Mouse (Mus musculus): ENCODE data around the gene H2-M5. TPM values are rescaled to one million over a fixed set of nuclear protein-coding genes. Genes with fewer than 3 reads are reported as not detected.
"Not testable (repeated sequence)": the region's sequence is repeated elsewhere in the genome, so short reads cannot be mapped to it uniquely, and the experiment has no call there.

The H2-M5 gene
- polyA plus RNA-seq, 1 experiment from 2014 or later = 0.08 TPM

DNA sequence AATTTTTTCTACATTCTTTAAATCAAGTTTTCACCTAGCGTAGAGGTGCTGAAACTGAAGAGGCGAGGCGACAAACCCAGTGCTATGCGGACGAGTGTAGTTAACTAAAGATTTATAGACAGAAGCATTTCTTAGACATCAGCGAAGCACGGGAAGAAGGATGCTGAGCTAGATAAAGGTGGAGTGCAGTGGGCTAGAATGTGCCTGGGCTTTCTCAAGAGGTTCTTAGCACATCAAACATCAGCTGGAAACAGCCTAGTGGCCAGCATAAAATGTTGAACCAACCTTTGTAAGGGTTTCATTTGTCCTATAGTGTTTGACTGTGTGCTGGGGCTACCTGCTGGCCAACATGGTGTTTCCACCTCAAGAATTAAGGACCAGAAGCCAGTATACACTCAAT is 11.5 kb upstream of the H2-M5 start, which contains the start of gene Zfp57:
TSS of gene Zfp57 (plus strand) at position 301 of the 400 bp plus-strand sequence.
- Histone ChIP-seq H3K9ac (ENCODE audit: low read depth, low read length) (no peak within 1 kb of the TSS), H3K27me3 (replicated peaks; ENCODE audit: control insufficient read depth, insufficient read depth, low read length) (peaks cover 9% of the 10 kb centered on the region), H3K9me3 (ENCODE audit: control insufficient read depth, low read length) (no peaks in the 10 kb centered on the region), H3K4me2 (no peak within 1 kb of the TSS), H3K36me3 (ENCODE audit: control insufficient read depth, insufficient read depth, low read length) (no peaks in the 10 kb centered on the region), H3K4me1 (replicated peaks; ENCODE audit: control insufficient read depth, insufficient read depth, low read length) (no peaks in the 10 kb centered on the region), H3K27ac (ENCODE audit: low read depth, low read length) (no peak within 1 kb of the TSS), H3K4me3 (ENCODE audit: low read depth, low read length) (no peak within 1 kb of the TSS)
- no peak for DNase-seq (ENCODE audit: low spot score)
- WGBS = 87% methylated on average over 7 of the region's 7 CpGs
- ATAC-seq (replicated peaks; ENCODE audit: low FRiP score) = no peak

DNA sequence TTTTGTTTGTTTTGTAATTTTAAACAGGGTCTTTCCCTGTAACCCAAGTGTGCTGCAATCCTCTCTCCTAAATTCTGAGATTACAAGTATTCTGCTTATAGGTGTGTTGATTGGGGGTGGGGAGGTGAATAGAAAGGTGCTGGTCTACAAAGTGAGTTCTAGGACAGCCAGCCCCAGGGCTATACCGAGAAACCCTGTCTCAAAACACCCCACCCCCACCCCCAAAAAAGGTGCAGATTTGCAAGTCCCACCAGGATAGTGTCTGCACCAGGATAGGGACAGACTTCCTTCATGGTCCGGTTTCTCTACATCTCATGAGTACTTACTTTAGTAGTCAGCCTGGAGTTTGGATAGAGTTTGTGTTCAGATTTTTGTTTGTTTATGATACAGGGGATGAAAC is 9.1 kb upstream of the H2-M5 start:
- H3K9ac ChIP-seq (ENCODE audit: low read depth, low read length) = no peak overlapping the region
- no peak overlapping the region for H3K4me3 ChIP-seq (ENCODE audit: low read depth, low read length)
- H3K27ac ChIP-seq (ENCODE audit: low read depth, low read length) = no peak overlapping the region
- DNase-seq (ENCODE audit: low spot score) (no peak), ATAC-seq (replicated peaks; ENCODE audit: low FRiP score) (no peak)
- H3K4me2 ChIP-seq = no peak overlapping the region
- no peaks in the 10 kb centered on the region for H3K9me3 ChIP-seq (ENCODE audit: control insufficient read depth, low read length)
- no peaks in the 10 kb centered on the region for H3K36me3 ChIP-seq (ENCODE audit: control insufficient read depth, insufficient read depth, low read length)
- no peaks in the 10 kb centered on the region for H3K4me1 ChIP-seq (replicated peaks; ENCODE audit: control insufficient read depth, insufficient read depth, low read length)
- peaks cover 9% of the 10 kb centered on the region for H3K27me3 ChIP-seq (replicated peaks; ENCODE audit: control insufficient read depth, insufficient read depth, low read length)
- WGBS = 79% methylated on average over 2 of the region's 2 CpGs

DNA sequence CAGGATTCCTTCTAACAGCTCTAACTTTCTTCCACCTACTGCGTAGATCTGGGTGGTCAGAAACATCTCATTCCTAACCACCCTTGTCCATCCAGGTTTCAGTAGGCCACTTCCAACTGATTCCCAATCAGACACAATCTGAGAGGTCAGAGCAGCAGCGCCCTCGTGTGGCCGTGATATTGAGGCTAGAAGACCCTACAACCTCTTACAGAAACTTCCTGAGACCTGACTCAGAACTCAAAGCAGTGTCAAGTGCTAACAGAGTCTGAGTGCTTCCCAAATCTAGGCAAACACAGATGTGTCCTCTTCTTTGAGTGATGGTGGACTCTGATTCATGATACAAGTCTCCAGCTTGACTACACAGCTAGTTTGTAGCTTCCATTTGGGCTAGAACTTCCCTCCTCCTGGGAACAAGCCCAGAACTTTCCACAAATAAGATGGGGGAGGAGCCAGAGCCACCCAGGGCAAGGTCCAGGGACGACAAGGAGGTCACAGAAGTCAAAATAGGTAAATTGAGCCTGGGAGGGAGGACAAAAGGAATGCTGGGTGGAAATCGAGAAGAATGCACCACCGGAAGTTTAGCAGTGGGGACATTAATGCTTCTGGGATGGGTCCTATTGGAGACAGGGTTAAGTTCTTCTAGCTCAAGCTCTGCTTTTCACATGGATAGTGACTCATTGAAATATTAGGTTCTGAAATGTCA is 7.8 kb upstream of the H2-M5 start:
- no peaks in the 10 kb centered on the region for H3K9me3 ChIP-seq (ENCODE audit: control insufficient read depth, low read length)
- DNase-seq (ENCODE audit: low spot score) (peak; percentile 57), ATAC-seq (replicated peaks; ENCODE audit: low FRiP score) (no peak)
- no peaks in the 10 kb centered on the region for H3K36me3 ChIP-seq (ENCODE audit: control insufficient read depth, insufficient read depth, low read length)
- H3K9ac ChIP-seq (ENCODE audit: low read depth, low read length) = no peak overlapping the region
- H3K27me3 ChIP-seq (replicated peaks; ENCODE audit: control insufficient read depth, insufficient read depth, low read length) = no peaks in the 10 kb centered on the region
- WGBS = 26% methylated on average over 7 of the region's 7 CpGs
- H3K4me3 ChIP-seq (ENCODE audit: low read depth, low read length) = no peak overlapping the region
- H3K4me1 ChIP-seq (replicated peaks; ENCODE audit: control insufficient read depth, insufficient read depth, low read length) = no peaks in the 10 kb centered on the region
- H3K4me2 ChIP-seq = no peak overlapping the region
- no peak overlapping the region for H3K27ac ChIP-seq (ENCODE audit: low read depth, low read length)

DNA sequence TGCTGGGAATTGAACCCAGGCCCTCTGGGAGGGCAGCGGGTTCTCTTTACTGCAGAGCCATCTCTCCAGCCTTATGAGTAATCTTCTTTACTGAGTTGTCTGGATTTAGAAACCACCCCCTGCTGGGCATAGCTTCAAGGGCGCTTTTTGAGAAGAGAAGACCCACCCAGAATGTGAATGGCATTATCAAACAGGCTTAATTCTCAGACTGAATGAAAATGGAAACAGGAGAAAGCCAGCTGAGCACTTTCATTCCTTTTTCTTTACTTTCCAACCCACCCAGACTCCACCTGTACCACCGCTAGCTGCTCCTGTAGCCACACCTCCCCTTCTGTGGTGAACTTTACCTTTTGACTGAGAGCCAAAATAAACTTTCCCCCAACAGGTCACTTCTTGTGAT is 6.1 kb upstream of the H2-M5 start:
- H3K36me3 ChIP-seq (ENCODE audit: control insufficient read depth, insufficient read depth, low read length) = no peaks in the 10 kb centered on the region
- WGBS = 71% methylated on average over 3 of the region's 3 CpGs
- no peaks in the 10 kb centered on the region for H3K4me1 ChIP-seq (replicated peaks; ENCODE audit: control insufficient read depth, insufficient read depth, low read length)
- no peak overlapping the region for H3K4me2 ChIP-seq
- no peaks in the 10 kb centered on the region for H3K27me3 ChIP-seq (replicated peaks; ENCODE audit: control insufficient read depth, insufficient read depth, low read length)
- DNase-seq (ENCODE audit: low spot score) = no peak
- H3K4me3 ChIP-seq (ENCODE audit: low read depth, low read length) = no peak overlapping the region
- H3K27ac ChIP-seq (ENCODE audit: low read depth, low read length) = no peak overlapping the region
- no peak overlapping the region for H3K9ac ChIP-seq (ENCODE audit: low read depth, low read length)
- H3K9me3 ChIP-seq (ENCODE audit: control insufficient read depth, low read length) = no peaks in the 10 kb centered on the region
- no peak for ATAC-seq (replicated peaks; ENCODE audit: low FRiP score)

DNA sequence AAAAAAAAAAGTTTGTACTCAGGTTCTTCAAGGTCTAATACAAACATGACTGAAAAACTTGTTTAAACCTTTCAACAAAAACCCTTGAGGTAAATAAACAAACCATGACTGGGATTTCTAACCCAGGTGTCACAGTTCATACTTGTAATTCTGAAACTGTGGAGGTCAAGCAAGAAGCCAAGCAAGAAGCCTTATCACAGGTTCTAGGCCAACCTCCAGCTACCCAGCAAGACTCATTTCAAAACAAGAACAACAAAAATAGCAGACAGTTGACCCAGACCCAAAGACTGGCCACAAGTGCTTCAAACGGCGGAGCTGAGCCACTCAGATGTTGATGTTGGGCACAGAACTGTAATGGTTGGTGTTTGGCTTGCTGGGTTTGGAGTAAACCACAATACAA is 5.2 kb upstream of the H2-M5 start:
- DNase-seq (ENCODE audit: low spot score) (no peak), ATAC-seq (replicated peaks; ENCODE audit: low FRiP score) (no peak)
- Histone ChIP-seq H3K9ac (ENCODE audit: low read depth, low read length) (no peak overlapping the region), H3K4me3 (ENCODE audit: low read depth, low read length) (no peak overlapping the region), H3K27me3 (replicated peaks; ENCODE audit: control insufficient read depth, insufficient read depth, low read length) (peaks cover 1% of the 10 kb centered on the region), H3K9me3 (ENCODE audit: control insufficient read depth, low read length) (no peaks in the 10 kb centered on the region), H3K4me2 (no peak overlapping the region), H3K4me1 (replicated peaks; ENCODE audit: control insufficient read depth, insufficient read depth, low read length) (no peaks in the 10 kb centered on the region), H3K27ac (ENCODE audit: low read depth, low read length) (no peak overlapping the region), H3K36me3 (ENCODE audit: control insufficient read depth, insufficient read depth, low read length) (no peaks in the 10 kb centered on the region)
- WGBS = 73% methylated on average over 2 of the region's 2 CpGs

DNA sequence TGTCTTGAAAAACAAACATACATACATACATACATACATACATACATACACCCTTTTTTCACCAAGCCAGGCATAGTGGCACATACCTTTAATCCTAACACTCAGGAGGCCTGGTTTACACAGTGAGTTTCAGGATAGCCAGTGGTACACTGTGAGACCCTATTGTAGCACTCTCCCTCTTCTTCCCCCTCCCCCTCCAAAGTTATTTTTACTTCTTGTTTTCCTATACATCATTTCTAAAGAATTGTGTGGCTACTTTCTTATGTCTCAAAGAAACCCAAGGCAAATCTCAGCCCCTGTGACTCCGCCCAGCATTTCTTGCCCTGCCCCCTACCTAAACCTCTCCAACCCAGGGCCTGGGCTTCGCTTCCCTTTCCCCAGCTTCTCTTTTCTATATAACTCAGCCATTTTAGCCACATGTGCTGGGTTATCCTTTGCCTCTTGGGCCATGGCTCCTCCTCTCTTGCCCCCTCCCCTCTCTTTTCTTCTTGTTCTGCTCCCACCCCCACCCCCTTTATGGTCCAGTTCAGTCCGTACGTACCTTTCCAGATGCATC is 4.5 kb upstream of the H2-M5 start:
- no peak overlapping the region for H3K4me3 ChIP-seq (ENCODE audit: low read depth, low read length)
- no peak overlapping the region for H3K4me2 ChIP-seq
- H3K36me3 ChIP-seq (ENCODE audit: control insufficient read depth, insufficient read depth, low read length) = no peaks in the 10 kb centered on the region
- no peak overlapping the region for H3K27ac ChIP-seq (ENCODE audit: low read depth, low read length)
- no peaks in the 10 kb centered on the region for H3K4me1 ChIP-seq (replicated peaks; ENCODE audit: control insufficient read depth, insufficient read depth, low read length)
- no peak overlapping the region for H3K9ac ChIP-seq (ENCODE audit: low read depth, low read length)
- H3K9me3 ChIP-seq (ENCODE audit: control insufficient read depth, low read length) = no peaks in the 10 kb centered on the region
- ATAC-seq (replicated peaks; ENCODE audit: low FRiP score) (no peak), DNase-seq (ENCODE audit: low spot score) (no peak)
- WGBS = 86% methylated on average over 4 of the region's 4 CpGs
- peaks cover 8% of the 10 kb centered on the region for H3K27me3 ChIP-seq (replicated peaks; ENCODE audit: control insufficient read depth, insufficient read depth, low read length)

DNA sequence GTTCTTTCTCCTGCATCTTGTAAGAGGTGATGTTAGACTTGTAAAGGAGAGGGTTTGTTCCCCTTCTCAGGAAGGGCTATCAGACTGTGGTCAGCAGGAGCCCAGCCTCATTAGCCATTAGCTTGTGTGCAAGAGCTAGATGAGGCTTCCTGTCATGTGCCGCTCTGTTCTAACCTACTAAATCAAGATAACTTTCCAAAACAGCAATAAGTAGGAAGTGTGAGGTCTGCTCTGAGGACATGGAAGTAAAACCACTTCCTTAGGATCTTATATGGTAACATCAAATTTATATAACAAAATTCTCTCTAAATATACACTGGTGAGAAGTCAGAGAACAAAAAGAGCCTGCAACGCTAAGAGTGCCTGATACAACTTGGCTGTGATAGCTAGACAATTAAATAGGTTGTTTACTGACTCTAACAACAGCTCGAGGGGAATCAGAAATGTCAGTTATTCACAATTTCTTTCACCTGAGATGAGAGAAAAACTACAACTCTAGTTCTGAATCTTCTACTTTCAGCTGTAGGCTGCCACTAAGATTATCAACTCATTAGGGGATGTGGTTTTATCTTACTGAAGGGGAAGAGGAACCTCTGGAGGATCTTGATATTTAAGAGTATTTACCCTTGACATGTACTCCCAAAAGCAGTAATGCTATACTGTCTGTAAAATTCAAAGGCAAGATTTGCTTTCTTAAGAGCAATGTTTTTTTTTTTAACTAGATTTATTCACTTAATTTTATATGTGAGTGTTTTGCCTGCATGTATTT is 3.2 kb upstream of the H2-M5 start:
- no peak overlapping the region for H3K27ac ChIP-seq (ENCODE audit: low read depth, low read length)
- no peaks in the 10 kb centered on the region for H3K4me1 ChIP-seq (replicated peaks; ENCODE audit: control insufficient read depth, insufficient read depth, low read length)
- no peak overlapping the region for H3K9ac ChIP-seq (ENCODE audit: low read depth, low read length)
- H3K4me2 ChIP-seq = no peak overlapping the region
- WGBS = 40% methylated on average over 3 of the region's 3 CpGs
- H3K36me3 ChIP-seq (ENCODE audit: control insufficient read depth, insufficient read depth, low read length) = no peaks in the 10 kb centered on the region
- peaks cover 21% of the 10 kb centered on the region for H3K27me3 ChIP-seq (replicated peaks; ENCODE audit: control insufficient read depth, insufficient read depth, low read length)
- ATAC-seq (replicated peaks; ENCODE audit: low FRiP score) (no peak), DNase-seq (ENCODE audit: low spot score) (no peak)
- H3K4me3 ChIP-seq (ENCODE audit: low read depth, low read length) = no peak overlapping the region
- H3K9me3 ChIP-seq (ENCODE audit: control insufficient read depth, low read length) = no peaks in the 10 kb centered on the region

DNA sequence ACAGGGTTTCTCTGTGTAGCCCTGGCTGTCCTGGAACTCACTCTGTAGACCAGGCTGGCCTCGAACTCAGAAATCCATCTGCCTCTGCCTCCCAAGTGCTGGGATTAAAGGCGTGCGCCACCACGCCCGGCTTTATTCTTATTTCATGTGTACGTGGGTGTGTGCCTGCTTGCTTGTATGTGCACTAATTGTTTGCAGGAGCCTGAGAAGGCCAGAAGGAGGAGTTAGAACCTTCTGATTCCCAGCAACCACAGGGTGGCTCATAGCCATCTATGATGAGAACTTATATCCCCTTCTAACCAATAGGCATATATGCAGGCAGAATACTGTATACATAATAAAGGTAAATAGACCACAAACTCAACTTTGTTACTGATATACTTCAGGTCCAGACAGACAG is 1.3 kb upstream of the H2-M5 start:
- not testable (repeated sequence) for ATAC-seq (replicated peaks; ENCODE audit: low FRiP score); H3K36me3 ChIP-seq (ENCODE audit: control insufficient read depth, insufficient read depth, low read length); H3K27ac ChIP-seq (ENCODE audit: low read depth, low read length); H3K4me1 ChIP-seq (replicated peaks; ENCODE audit: control insufficient read depth, insufficient read depth, low read length); H3K9me3 ChIP-seq (ENCODE audit: control insufficient read depth, low read length); H3K4me2 ChIP-seq; H3K4me3 ChIP-seq (ENCODE audit: low read depth, low read length); DNase-seq (ENCODE audit: low spot score); H3K9ac ChIP-seq (ENCODE audit: low read depth, low read length)
- peaks cover 27% of the 10 kb centered on the region for H3K27me3 ChIP-seq (replicated peaks; ENCODE audit: control insufficient read depth, insufficient read depth, low read length)
- WGBS = 89% methylated on average over 6 of the region's 6 CpGs

Data from liver, embryonic 11.5 days (tissue).